8 mouse cellular contexts compared by ENCODE assay signal in genomic region chr1:155812581-155813499, GRCm38 (mm10). TPM values are rescaled to one million over a fixed set of nuclear protein-coding genes. Genes with fewer than 3 reads are reported as not detected.
DNase-seq lines count a peak whose midpoint lies in the region; ATAC-seq lines count a peak whose summit lies in the region.

Qsox1 (minus strand) TSS chr1:155812889.

- DNase-seq in CD4-positive helper T cell, adult 2 months (ENCODE audit: low read depth, low spot score), result peak; percentile 92
- peak; percentile 66 for DNase-seq in brain, embryonic 18.5 days (ENCODE audit: low read depth, low spot score)
- DNase-seq in kidney, postnatal 10 days, result peak; percentile 92
- DNase-seq in natural killer cell, adult 2 months (ENCODE audit: low spot score in 2 of 2), result peak; percentile 77 to 85

- under 1% methylated on average over 67 of the region's 67 CpGs for WGBS in heart, embryonic 13.5 days
- WGBS in liver, embryonic 12.5 days (ENCODE audit: insufficient replicate concordance), result 1% methylated on average over 64 of the region's 67 CpGs
- WGBS in stomach, embryonic 15.5 days, result 1% methylated on average over 62 of the region's 67 CpGs

- H3K4me2 ChIP-seq in heart, embryonic 13.5 days, result peak within 1 kb of the TSS; percentile 91
- peak within 1 kb of the TSS; percentile 94 for H3K4me2 ChIP-seq in liver, embryonic 12.5 days
- H3K4me2 ChIP-seq in stomach, embryonic 15.5 days, result peak within 1 kb of the TSS; percentile 66

- H3K4me3 ChIP-seq in heart, embryonic 13.5 days, result peak within 1 kb of the TSS; percentile 83
- peak within 1 kb of the TSS; percentile 84 for H3K4me3 ChIP-seq in liver, embryonic 12.5 days
- H3K4me3 ChIP-seq in stomach, embryonic 15.5 days (replicated peaks), result peak within 1 kb of the TSS; percentile 90

- H3K9me3 ChIP-seq in heart, embryonic 13.5 days, result no peaks in the 10 kb centered on the region
- H3K9me3 ChIP-seq in liver, embryonic 12.5 days (replicated peaks), result no peaks in the 10 kb centered on the region
- H3K9me3 ChIP-seq in stomach, embryonic 15.5 days, result no peaks in the 10 kb centered on the region

- H3K27me3 ChIP-seq in heart, embryonic 13.5 days (replicated peaks), result no peaks in the 10 kb centered on the region
- no peaks in the 10 kb centered on the region for H3K27me3 ChIP-seq in liver, embryonic 12.5 days (replicated peaks)
- H3K27me3 ChIP-seq in stomach, embryonic 15.5 days (replicated peaks), result no peaks in the 10 kb centered on the region

- H3K4me1 ChIP-seq in heart, embryonic 13.5 days, result peaks cover 40% of the 10 kb centered on the region
- H3K4me1 ChIP-seq in liver, embryonic 12.5 days, result peaks cover 59% of the 10 kb centered on the region
- H3K4me1 ChIP-seq in stomach, embryonic 15.5 days, result peaks cover 23% of the 10 kb centered on the region

- ATAC-seq in erythroid progenitor cell, adult 5-6 weeks (replicated peaks; ENCODE audit: low FRiP score, poor library complexity, severe bottlenecking), result peak; percentile 93
- peak; percentile 92 for ATAC-seq in heart, embryonic 13.5 days (ENCODE audit: extremely low read depth, insufficient number of reproducible peaks, low FRiP score, low TSS enrichment)
- peak; percentile 95 for ATAC-seq in liver, embryonic 12.5 days
- peak; percentile 89 for ATAC-seq in stomach, embryonic 15.5 days (ENCODE audit: insufficient read depth, low FRiP score, low read depth)

- no peaks in the 10 kb centered on the region for H3K36me3 ChIP-seq in heart, embryonic 13.5 days
- H3K36me3 ChIP-seq in liver, embryonic 12.5 days, result peaks cover 6% of the 10 kb centered on the region; the same call in 1 of the 2 replicates
- H3K36me3 ChIP-seq in stomach, embryonic 15.5 days, result no peaks in the 10 kb centered on the region

- H3K9ac ChIP-seq in heart, embryonic 13.5 days, result peak within 1 kb of the TSS; percentile 86
- peak within 1 kb of the TSS; percentile 85 for H3K9ac ChIP-seq in liver, embryonic 12.5 days
- peak within 1 kb of the TSS; percentile 70 for H3K9ac ChIP-seq in stomach, embryonic 15.5 days

- H3K27ac ChIP-seq in heart, embryonic 13.5 days (replicated peaks), result peak within 1 kb of the TSS; percentile 61
- H3K27ac ChIP-seq in liver, embryonic 12.5 days, result peak within 1 kb of the TSS; percentile 79
- peak within 1 kb of the TSS; percentile 84 for H3K27ac ChIP-seq in stomach, embryonic 15.5 days

RNA-seq across cellular contexts. Expression of gene Qsox1, which starts in this region (rescaled TPM):
- 2.5 and 8.8 TPM in 2 replicates for total RNA-seq in erythroid progenitor cell, adult 5-6 weeks (2015; ENCODE audit: low replicate concordance)
- total RNA-seq in erythroid progenitor cell, adult 5-6 weeks (2017; ENCODE audit: low replicate concordance), result 0.91 and 4.6 TPM in 2 replicates
- 26.2 and 29.2 TPM in 2 replicates for polyA plus RNA-seq in heart, embryonic 13.5 days (2015; fragmentation: Nextera tagmentation; extraction: Ambion mirVana)
- polyA plus RNA-seq in liver, embryonic 12.5 days (2016; fragmentation: Nextera tagmentation; extraction: Ambion mirVana), result 26.1 and 26.2 TPM in 2 replicates
- 70.4 and 81.2 TPM in 2 replicates for polyA plus RNA-seq in stomach, embryonic 15.5 days (2015; fragmentation: Nextera tagmentation; extraction: Ambion mirVana)

Comparison
In these comparisons a context has a peak if more than half of its experiments do, and no peak if none do; other contexts are left out.
1. Peak in every context shown above with its lines: DNase-seq, ATAC-seq, H3K4me3 ChIP-seq and H3K27ac ChIP-seq.